Mouse (Mus musculus) liver, adult (tissue): ENCODE measurements around the gene Gm45021.

Source experiments
- GATA4 ChIP-seq: IDR thresholded peaks from 2 replicates; pipeline ENCODE4 v1.6.1; 2014; ENCODE audit warnings: mild to moderate bottlenecking, low read length; ENCODE audit not compliant: insufficient replicate concordance

Gm45021 gene

DNA sequence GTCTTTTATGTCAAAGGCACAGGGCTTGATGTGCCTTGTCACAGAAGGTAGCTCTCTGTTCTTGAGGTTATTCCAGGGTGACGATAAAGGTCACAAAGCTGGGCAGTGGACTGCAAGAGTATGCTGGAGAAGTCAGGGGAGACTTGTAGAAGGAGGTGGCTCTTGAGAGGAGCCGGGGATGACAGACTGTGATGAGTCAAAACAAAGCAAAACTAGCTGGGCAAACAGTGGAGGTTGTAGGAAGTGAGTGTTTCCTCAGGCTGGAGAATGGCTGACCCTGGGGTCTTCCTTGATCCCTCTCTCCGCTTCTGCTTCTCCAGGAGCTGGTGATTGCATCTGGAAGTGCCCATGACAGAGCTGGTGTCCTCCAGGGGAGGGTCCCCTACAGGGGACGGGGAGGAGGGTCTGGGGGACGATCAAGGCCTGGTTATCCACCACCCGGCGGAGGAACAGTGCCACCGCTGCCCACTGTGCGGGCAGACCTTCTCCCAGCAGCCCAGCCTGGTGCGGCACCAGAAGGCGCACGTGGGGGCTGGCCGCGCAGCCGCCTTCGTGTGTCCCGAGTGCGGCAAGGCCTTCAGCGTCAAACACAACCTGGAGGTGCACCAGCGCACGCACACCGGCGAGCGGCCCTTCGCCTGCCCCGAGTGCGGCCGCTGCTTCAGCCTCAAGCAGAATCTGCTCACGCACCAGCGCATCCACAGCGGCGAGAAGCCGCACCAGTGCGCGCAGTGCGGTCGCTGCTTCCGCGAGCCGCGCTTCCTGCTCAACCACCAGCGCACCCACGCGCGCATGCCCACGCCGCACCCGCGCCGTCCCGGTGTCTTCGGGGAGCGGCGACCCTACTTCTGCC is 39.6 kb downstream of the Gm45021 start:
- no peak for TF ChIP-seq GATA4

DNA sequence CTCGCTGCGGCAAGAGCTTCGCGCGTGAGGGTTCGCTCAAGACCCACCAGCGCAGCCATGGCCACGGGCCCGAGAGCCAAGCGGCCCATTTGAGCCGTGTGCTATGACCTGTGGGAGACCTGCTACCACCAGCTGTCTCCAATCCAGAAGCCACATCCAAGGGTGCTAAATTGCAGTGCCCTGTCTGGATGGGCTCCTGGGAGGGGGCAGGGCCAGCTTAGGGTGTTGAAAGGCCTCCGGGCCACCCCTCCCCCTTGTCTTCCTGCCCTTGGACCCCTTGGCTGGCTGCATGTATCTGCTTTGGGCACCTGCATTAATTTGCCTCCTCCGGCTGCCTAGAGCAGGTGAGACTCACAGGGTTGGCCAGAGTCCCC is 40.2 kb downstream of the Gm45021 start:
- TF ChIP-seq GATA4 = no peak

DNA sequence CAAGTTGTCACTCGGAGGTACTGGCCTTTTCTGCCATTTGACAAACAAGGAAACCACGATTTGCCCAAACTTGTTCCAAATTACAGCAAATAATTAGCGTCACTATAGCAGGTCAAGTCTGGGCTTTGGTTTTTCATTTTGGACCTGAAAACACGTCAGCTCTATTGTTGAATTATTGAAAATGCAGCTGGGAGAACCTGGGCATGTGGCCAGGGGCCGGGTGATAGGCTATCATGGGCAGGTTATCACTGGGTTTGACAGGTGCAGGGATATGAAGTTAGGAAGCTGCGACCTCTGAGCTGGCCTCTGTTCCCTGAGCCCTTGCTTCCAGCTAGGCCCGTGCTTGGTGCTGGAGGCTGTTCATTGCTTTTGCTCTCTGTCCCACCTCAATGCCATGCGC is 41.4 kb downstream of the Gm45021 start:
- no peak for TF ChIP-seq GATA4

DNA sequence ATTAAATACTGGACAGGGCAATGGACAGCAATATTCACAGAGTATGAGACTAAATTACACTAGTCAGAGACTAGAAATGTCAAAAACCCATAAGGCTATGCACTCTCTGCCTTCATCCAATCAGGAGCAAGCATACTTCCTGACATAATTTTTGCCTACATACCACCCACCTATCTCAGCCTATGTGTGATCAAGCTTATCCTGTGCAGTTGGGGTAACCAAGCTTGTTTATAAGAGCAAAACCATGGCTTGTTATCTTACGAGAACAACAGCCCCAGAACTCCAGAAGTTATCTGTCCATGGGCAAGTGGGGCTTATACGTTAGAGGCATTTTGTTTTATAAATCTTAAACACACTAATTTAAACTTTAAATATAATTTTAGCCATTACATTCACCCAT is 45.7 kb downstream of the Gm45021 start:
- TF ChIP-seq GATA4 = no peak

DNA sequence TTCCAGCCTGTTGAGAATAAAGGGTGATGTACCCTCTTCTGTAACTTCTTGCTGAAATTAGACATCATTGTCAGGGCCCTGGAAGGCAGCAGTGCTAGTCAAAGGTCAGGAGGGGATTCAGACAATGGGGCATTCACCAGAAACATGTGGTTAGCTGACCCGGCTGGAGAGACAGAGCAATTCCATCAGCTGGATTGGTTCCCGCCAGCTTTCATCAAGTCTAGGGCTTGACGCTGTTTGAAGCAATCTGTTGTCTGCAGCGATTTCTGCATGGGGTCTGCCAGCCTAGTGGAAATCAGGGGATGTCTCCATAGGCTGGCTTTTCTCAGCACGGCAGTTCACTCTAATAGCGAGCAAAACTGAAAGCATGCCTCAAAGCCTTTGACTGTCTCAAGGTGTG is 47.1 kb downstream of the Gm45021 start:
- TF ChIP-seq GATA4 = no peak

DNA sequence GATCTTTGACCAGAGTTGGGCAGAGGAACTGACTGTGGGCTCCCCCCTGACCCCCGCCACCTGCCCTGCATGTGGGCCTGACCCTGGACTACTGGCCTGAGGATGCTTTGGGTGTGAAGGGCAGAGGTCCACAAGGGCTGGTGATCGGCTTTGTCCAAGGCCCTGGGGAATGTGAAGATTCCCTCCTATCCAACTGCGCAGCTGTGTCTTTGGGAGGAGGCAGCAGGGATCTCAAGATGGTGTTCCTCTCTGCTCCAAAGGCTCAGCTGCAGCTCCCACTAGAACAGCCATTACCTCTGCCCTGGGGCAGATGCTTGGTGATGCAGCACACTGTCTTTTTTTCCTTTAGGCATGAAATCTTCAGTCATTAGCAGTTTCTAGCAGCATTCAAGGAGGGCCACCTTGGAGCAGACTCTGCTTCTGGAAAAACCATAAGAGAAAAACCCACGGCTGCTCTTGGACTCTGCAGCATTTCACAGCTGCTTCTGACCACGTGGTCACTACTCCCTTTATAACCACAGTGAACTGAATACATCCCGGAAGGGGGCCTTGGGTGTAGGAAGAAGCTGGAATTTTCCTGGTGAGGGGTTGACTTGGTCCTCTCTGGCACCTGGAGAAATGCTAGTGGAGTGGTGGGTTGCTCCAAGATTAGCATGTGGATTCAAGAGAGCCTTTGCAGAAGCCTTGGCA is 48.5 kb downstream of the Gm45021 start:
- no peak for TF ChIP-seq GATA4

DNA sequence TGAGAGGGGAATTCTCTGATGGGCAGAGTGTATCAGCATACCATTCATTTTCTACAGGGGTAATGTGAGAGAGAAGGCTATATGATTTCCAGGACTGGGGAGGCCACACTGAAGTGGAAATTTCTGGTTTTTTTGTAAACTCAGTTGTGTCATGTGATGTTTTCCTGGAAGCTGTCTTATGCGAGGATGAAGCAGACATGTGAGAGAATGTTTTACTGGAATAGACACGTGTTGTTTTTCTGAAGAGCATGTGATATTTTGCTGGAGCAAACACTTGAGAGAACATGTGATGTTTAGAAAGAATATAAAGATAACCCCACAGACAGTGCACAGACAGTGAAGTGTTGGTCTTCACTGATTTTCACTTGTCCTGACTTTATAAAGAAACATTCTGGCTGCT is 49.1 kb downstream of the Gm45021 start:
- TF ChIP-seq GATA4 = no peak

DNA sequence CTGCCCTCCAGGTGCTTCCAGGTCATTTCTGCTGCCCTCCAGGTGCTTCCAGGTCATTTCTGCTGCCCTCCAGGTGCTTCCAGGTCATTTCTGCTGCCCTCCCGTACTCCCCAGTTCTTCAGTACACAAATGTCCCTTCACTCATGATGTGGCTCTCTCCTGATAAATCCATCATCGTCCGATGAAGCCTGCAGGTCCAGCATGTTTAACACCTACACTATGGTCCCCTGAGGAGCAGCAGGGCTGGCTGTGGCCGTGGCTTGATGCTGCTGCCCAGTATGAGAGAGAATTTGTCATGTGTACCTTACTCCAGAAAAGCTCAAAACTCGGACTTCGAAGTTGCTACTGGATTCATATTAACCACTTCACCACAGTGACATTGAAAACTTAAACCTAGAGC is 52.0 kb downstream of the Gm45021 start:
- no peak for TF ChIP-seq GATA4

DNA sequence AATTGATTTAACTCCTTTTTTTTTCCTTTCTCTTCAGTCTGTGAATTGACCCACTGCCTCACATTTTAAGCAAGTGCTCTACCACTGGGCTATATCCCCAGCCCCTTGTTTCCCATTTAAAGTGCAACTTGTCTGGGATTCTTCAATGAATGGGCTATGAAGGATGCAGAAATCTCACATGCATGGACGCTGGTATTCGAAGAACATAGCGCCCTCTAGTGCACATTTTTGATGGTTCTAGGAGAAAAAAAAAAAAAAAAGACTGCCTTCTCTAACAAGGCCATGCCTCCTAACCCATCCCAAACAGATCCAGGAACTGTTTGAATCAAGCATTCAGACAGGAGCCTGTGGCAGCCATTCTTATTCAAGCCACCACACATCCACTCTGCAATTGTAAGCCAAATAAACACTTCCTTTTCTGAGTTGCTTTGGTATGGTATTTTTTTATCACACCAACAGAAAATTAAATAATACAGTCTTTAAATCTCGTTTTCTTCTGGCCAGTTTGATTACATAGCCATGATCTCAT is 53.4 kb downstream of the Gm45021 start:
- TF ChIP-seq GATA4 = no peak

DNA sequence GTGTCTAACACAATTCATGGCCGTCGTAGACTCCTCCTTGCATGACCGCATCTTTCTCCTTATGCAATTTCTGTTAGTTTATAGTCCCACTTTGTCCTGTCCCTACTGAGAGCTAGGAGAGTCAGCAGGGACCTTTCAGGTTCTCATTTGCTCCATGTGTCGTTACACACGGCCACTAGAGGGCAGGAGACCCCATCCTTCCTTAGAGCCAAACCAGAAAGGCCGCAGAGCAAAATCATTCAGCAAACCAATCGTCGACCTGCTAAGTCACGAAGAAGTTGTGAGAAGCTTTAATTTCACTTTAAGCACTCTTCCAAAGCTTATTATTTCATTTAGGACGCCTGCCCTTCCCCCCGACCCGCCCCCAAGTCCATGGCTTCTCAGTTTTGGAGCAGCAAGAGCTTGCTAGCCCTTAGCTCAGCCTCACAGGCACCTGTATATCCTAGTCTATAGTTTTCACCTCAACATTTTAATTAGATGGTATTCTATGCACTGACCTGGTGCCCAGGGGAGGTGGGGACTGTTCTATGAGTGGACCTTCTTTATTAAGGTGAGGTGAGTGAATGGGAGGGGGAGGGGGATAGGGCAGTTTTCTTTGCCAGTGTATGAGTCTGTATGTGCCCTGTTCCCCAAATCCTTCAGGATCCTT is 56.4 kb downstream of the Gm45021 start:
- TF ChIP-seq GATA4 = no peak

DNA sequence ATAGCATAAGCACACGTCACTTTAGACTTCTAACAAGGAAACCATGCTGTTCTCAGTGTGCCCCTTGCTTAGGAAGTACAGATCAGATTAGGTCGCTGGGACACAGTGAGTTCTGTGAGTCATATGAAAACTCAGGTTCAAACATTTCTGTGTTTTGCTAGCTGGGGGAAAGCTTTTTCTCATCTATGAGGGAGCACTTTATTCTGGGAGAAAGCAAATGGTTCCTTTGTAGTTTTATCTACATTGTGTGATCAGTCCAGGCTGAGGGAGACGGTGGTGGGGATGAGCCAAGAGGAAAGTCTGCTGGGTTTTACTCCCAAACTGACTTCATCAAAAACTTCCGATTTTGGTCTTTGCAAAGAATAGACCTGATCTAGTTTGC is 56.9 kb downstream of the Gm45021 start:
- no peak for TF ChIP-seq GATA4

DNA sequence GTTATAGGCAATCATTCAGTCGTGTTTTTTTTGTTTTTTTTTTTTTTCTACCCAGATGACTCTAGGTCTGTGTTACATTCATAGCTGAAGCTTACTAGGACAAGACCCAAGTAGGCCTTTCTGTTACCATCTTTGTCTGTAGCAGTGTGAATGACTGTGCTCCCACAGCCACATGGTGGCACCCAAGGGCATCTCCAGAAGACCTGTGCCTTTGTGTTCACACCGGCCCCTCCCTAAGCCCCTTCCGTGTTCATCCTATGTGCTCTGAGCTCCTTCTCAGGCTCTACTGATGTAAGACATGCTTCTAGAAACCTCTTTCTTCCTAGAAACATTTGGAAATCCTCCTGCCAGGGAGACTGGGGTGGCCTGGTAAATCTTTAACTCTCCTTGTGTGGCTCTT is 57.6 kb downstream of the Gm45021 start, which contains the start of gene Gimap8:
Gene Gimap8 (plus strand): TSS at position 240 of the 400 bp plus-strand sequence.
- no peak for TF ChIP-seq GATA4

DNA sequence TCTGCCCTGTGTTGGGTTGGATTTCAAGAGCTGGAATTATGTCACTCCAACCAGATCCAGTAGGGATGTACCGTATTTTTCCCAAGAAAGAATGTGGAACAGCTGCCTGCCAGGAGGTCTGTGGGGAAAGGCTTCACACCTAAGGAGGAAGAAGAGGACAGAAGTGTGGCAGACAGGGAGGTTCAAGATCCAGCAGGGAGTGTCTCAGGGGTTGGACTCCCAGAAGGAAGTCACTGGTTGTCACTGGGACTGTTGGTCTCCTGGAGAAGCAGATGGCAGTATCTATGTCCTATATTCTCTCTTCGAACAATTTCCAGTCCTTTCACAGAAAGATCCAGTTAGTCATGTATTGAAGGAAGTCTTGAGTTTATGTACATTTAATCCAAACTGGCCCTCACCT is 58.2 kb downstream of the Gm45021 start:
- no peak for TF ChIP-seq GATA4

DNA sequence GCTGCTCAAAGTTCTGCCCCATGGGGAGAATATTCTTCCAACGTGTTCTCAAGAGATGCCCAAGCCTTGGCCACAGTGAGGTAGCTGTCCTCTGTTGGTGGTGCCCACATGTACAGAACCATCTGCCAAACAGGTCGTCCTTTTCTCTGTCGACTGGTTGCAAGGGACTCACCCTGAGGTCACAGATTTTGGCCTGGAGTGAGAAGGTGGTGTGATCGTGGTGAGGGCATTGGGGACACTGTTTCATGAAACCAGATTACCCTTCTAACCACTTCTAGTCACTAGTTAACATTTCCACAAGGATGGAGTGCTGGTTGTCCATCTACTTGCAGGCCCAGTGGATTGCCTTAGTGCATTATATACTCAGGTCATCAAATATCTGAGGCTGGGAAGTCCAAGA is 59.4 kb downstream of the Gm45021 start:
- TF ChIP-seq GATA4 = no peak

DNA sequence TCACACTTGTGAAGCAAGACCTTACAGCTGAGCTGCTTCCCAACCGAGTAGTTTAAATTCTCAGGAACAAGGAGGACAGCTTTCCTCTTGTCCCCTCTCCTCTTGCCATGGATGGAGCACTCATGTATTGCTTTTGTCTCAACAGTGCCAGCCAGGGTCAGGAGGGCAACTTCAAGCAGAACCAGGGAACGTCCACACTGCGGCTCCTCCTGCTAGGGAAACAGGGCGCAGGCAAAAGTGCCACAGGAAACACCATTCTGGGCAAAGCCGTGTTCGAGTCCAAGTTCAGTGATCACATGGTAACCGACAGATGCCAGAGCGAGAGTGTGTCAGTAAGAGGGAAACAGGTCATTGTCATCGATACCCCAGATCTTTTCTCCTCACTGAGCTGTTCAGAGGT is 60.6 kb downstream of the Gm45021 start:
- TF ChIP-seq GATA4 = no peak

DNA sequence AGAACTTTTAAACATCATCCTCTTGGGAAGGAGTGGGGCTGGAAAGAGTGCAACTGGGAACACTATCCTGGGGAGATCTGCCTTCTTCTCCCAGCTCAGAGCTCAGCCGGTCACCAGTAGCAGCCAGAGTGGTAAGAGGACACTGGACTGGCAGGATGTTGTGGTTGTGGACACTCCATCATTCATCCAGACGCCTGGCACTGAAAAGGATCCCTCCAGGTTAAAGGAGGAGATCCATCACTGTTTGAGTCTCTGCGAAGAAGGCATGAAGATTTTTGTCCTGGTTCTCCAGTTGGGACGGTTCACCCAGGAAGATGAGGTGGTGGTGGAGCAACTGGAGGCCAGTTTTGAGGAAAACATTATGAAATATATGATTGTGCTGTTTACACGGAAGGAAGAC is 69.3 kb downstream of the Gm45021 start:
- no peak for TF ChIP-seq GATA4
